In genomic region chr4:41670836-41671235, GRCm38 (mm10) we compare ENCODE assay signal across 13 mouse cellular contexts. TPM values are rescaled to one million over a fixed set of nuclear protein-coding genes. Genes with fewer than 3 reads are reported as not detected.
"Had no signal": no experiment of that assay in that cellular context is flagged by ENCODE, and none has a peak within 500 bp of the region (broad histone marks: within the 10 kb centered on the region; RNA-seq: fewer than 3 reads in every experiment).

No protein-coding gene starts in this region.

- DNase-seq: kidney, adult 9 months; lung, adult 2 months; lung, postnatal 36 days; right cerebral cortex, postnatal 14 days; thymus, adult 2 months; thymus, postnatal 25 days had no signal

- H3K9ac ChIP-seq: liver, embryonic 15.5 days; stomach, embryonic 15.5 days had no signal

- H3K4me3 ChIP-seq: limb, embryonic 10.5 days; liver, embryonic 15.5 days; stomach, embryonic 15.5 days had no signal

- H3K36me3 ChIP-seq: liver, embryonic 15.5 days; stomach, embryonic 15.5 days had no signal

- ATAC-seq: lung, postnatal 0 days had no signal

- H3K4me2 ChIP-seq: liver, embryonic 11.5 days; liver, embryonic 15.5 days; stomach, embryonic 15.5 days had no signal

- H3K27me3 ChIP-seq: stomach, embryonic 15.5 days had no signal

- H3K9me3 ChIP-seq: limb, embryonic 10.5 days; liver, embryonic 15.5 days; stomach, embryonic 15.5 days had no signal

- H3K4me1 ChIP-seq: liver, embryonic 15.5 days had no signal

- H3K27ac ChIP-seq: kidney, postnatal 0 days; limb, embryonic 10.5 days; liver, embryonic 15.5 days; stomach, embryonic 15.5 days had no signal

RNA-seq across cellular contexts. Expression of gene Cntfr, which starts 26.1 kb away (rescaled TPM):
- total RNA-seq: megakaryocyte progenitor cell, adult 5-6 weeks had no signal

RNA-seq across cellular contexts. Expression of gene Enho, which starts 30.7 kb away (rescaled TPM):
- total RNA-seq: megakaryocyte progenitor cell, adult 5-6 weeks had no signal
